10 mouse cellular contexts compared by ENCODE assay signal in the genomic region with DNA sequence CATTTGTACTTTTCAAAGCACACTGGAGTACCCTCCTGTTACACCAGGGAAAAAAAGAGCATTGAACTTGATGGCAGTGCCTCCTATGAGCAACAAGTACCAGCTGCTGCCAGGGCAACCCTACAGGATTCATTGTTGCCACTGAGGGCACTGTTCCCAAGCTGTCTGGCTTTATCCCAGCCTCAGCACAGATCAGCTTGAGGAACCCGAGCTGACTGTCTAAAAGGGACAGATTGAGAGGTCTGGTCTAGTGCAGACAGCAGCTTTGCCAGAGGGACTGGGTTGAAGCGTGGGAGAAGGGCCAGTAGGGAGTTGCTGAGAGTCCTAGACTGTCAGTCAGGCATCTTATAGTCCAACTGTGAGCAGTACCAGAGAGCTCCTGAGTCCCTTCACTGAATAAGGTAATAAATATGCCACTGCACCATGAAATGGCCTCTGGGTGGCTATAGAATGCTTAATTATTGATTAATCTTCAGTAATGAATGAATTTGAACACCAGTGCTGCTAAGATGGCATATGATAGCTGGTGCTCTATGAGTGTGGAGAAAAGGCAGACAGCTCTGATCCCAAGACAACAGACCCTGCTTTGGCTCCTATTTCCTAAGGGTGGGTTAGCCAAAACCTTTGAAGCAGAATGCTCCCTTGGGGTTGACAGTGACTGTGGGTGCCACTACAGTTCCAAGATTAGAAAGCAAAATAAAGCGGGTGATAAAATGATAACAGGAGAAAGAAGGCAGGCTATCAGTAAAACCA.
DNase-seq lines count a peak whose midpoint lies in the region; ATAC-seq and TF ChIP-seq lines count a peak whose summit lies in the region.
"Had no signal": no experiment of that assay in that cellular context is flagged by ENCODE, and none has a peak within 500 bp of the region (broad histone marks: within the 10 kb centered on the region; RNA-seq: fewer than 3 reads in every experiment).

No protein-coding gene starts in this region.

- H3K4me1 ChIP-seq in kidney, postnatal 0 days (replicated peaks; ENCODE audit: insufficient read depth, low read length): no peaks in the 10 kb centered on the region
- H3K4me1 ChIP-seq in midbrain, postnatal 0 days (ENCODE audit: insufficient read depth, low read length): no peaks in the 10 kb centered on the region; the same call in 1 of the 2 replicates
- no peaks in the 10 kb centered on the region for H3K4me1 ChIP-seq in thymus, adult 2 months (replicated peaks; ENCODE audit: control insufficient read depth, insufficient read depth, low read length)

- peak; percentile 11 for DNase-seq in cerebellum, adult 11-12 months
- DNase-seq in cerebellum, adult 11 months: no peak
- DNase-seq in kidney, postnatal 0 days (ENCODE audit: low spot score): peak; percentile 14
- no peak for DNase-seq in kidney, adult 8-10 months
- peak; percentile 31 to 74 for DNase-seq in cerebellum, postnatal 4 days (ENCODE audit: low spot score in 2 of 2)
- peak; percentile 91 for DNase-seq in midbrain, postnatal 0 days (ENCODE audit: low spot score)
- DNase-seq in adrenal gland, adult 8-10 months: no peak
- no peak for DNase-seq in thymus, adult 2 months
- DNase-seq: liver, postnatal 0 days had no signal

- no peaks in the 10 kb centered on the region for H3K9me3 ChIP-seq in kidney, postnatal 0 days (replicated peaks; ENCODE audit: low read length)
- no peaks in the 10 kb centered on the region for H3K9me3 ChIP-seq in midbrain, postnatal 0 days (ENCODE audit: low read length)

- no peak overlapping the region for H3K9ac ChIP-seq in kidney, postnatal 0 days (ENCODE audit: low read depth, low read length)
- H3K9ac ChIP-seq in midbrain, postnatal 0 days (replicated peaks; ENCODE audit: low read length, poor library complexity, severe bottlenecking): no peak overlapping the region
- H3K9ac ChIP-seq: liver, postnatal 0 days had no signal

- TF ChIP-seq CTCF in kidney, postnatal 0 days (IDR thresholded peaks at IDR 0.05; ENCODE audit: low read depth): no peak; the same call in 1 of the 2 replicates
- peak; percentile 41; the same call in 1 of the 2 replicates for TF ChIP-seq CTCF in midbrain, postnatal 0 days (IDR thresholded peaks at IDR 0.05)
- TF ChIP-seq CTCF in thymus, adult 2 months (IDR thresholded peaks at IDR 0.05; ENCODE audit: borderline replicate concordance, control insufficient read depth, extremely low read depth, insufficient read depth, low read length, poor library complexity): no peak

- no peak overlapping the region for H3K4me2 ChIP-seq in kidney, postnatal 0 days (ENCODE audit: low read length)
- H3K4me2 ChIP-seq in midbrain, postnatal 0 days (ENCODE audit: low read depth, low read length, poor library complexity, severe bottlenecking): no peak overlapping the region

- H3K27ac ChIP-seq in kidney, postnatal 0 days: no peak overlapping the region
- H3K27ac ChIP-seq in midbrain, postnatal 0 days (ENCODE audit: low read depth, low read length): no peak overlapping the region
- no peak overlapping the region for H3K27ac ChIP-seq in thymus, adult 2 months (ENCODE audit: control insufficient read depth, insufficient read depth, low read length)

- TF ChIP-seq POLR2A in thymus, adult 2 months (IDR thresholded peaks at IDR 0.05; ENCODE audit: control insufficient read depth, extremely low read depth, insufficient read depth, low read length, poor library complexity): no peak

- H3K4me3 ChIP-seq in kidney, postnatal 0 days (replicated peaks; ENCODE audit: low read depth, low read length): no peak overlapping the region
- no peak overlapping the region for H3K4me3 ChIP-seq in midbrain, postnatal 0 days (ENCODE audit: low read depth, low read length)
- no peak overlapping the region for H3K4me3 ChIP-seq in thymus, adult 2 months (ENCODE audit: control insufficient read depth, insufficient read depth, low read length)
- H3K4me3 ChIP-seq: myocyte had no signal

- H3K27me3 ChIP-seq in kidney, postnatal 0 days (ENCODE audit: insufficient read depth, low read length): no peaks in the 10 kb centered on the region
- no peaks in the 10 kb centered on the region for H3K27me3 ChIP-seq in midbrain, postnatal 0 days (ENCODE audit: insufficient read depth, low read length)
- H3K27me3 ChIP-seq in thymus, adult 2 months (ENCODE audit: control insufficient read depth, insufficient read depth, low read length): no peaks in the 10 kb centered on the region

- no peak for ATAC-seq in kidney, postnatal 0 days (replicated peaks; ENCODE audit: low FRiP score, low read depth)
- ATAC-seq in midbrain, postnatal 0 days (ENCODE audit: low FRiP score): peak; percentile 84
- ATAC-seq: liver, postnatal 0 days had no signal

- 50% methylated on average over 3 of the region's 3 CpGs for WGBS in kidney, postnatal 0 days
- 60% methylated on average over 3 of the region's 3 CpGs for WGBS in midbrain, postnatal 0 days
- 67% methylated on average over 3 of the region's 3 CpGs for WGBS in thymus, adult 2 months

- no peaks in the 10 kb centered on the region for H3K36me3 ChIP-seq in kidney, postnatal 0 days (ENCODE audit: insufficient read depth, low read length)
- no peaks in the 10 kb centered on the region for H3K36me3 ChIP-seq in midbrain, postnatal 0 days (ENCODE audit: insufficient read depth, low read length)
- no peaks in the 10 kb centered on the region for H3K36me3 ChIP-seq in thymus, adult 2 months (ENCODE audit: control insufficient read depth, insufficient read depth, low read length)

Comparison
In these comparisons a context has a peak if more than half of its experiments do, and no peak if none do; other contexts are left out.
1. DNase-seq: peak in cerebellum, adult 11-12 months (single experiment), kidney, postnatal 0 days (single experiment), cerebellum, postnatal 4 days (2 of 2) and midbrain, postnatal 0 days (single experiment); none in cerebellum, adult 11 months (single experiment), kidney, adult 8-10 months (0 of 2), adrenal gland, adult 8-10 months (single experiment) and thymus, adult 2 months (single experiment).